Mouse (Mus musculus) CH12F3 (cell line): ENCODE data around the gene Mpo.

ENCODE experiments used
- in situ Hi-C: fragments of 300-500 bp; cut with MboI; formaldehyde crosslinking; loops from 2 replicates; pipeline ENCODE4 v1.14.3; 2020; ENCODE audit warnings: low sequenced_read_pairs

The Mpo gene

DNA sequence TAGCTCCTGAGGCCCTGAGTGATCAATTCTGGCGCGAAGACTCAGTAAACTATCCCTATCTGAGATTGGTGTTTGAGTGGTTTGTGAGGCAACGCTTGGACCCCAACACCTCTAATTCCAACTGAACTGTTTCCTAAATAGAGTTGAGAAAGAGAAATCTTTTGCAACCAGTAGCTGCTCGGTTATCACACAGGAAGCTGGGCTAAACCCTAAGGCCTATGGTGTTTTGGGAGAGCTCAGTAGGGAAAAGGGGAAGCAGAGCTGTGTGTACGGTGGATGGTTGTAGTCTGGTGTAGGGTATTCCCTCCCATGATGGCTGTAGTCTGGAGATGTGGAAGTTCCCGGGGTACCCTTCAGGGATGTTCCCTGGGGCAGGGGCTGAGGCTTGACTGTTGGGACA is 3.3 kb upstream of the Mpo start:
- in situ Hi-C loops = no loop called here

DNA sequence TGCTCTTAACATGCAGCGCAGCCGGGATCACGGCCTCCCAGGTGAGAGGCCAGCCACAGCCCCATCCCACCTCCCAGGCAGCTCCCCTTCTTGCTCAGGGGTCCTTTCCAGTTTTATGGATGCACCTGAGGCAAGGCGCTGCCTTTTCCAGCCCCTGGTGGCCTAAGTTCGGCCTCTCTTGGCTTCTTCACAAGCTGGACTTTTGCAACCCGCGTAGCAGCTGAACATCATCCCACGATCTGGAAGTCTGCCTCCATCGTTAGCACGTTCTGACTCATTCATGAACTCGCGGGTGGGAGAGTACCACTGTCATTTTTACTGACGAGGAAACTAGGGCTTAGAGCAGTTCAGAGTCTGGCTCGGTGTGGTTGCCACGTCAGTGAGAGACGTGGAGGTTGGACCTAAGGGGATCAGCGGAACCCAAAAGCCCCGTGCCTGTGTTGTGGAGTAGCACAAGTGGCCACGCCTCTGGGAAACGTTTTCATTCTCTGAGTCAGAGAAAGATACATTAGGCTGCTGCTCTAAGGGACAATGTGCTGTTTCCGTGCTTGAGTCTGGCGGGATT is 8.4 kb downstream of the Mpo start:
- in situ Hi-C loops = no loop called here

DNA sequence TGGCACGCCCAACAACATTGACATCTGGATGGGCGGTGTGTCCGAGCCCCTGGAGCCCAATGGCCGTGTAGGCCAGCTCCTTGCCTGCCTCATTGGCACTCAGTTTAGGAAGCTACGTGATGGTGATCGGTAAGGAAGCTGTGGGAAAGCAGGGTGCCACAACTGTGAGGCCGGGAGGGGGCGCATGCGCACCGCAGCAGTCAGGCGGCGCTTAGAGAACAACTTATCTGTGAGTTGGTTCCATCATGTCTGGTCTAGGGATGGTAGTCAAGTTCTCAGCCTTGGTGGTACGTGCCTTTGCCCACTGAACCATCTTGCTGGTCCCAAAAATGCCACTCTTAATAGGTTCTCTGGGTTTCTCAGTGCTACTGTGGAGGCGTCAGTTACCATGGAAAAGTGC is 9.2 kb downstream of the Mpo start:
- in situ Hi-C loops = no loop called here

DNA sequence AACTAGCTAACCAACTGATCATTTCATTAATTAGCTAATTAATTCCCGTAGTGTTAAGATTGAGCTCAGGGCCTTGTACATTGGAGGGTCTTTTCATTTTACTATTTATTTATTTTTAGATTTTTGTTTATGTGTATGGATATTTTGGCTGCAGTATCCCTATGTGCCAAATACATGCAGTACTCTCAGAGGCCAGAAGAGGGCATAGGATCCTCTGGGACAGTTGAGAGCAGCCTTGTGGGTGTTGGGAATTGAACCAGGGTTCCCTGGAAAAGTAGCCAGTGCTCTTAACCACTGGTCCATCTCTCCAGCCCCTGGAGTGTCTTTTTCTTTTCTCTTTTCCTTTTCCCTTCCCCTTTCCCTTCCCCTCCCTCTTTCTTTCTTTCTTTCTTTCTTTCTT is 12.1 kb downstream of the Mpo start:
- in situ Hi-C loops = no loop called here

DNA sequence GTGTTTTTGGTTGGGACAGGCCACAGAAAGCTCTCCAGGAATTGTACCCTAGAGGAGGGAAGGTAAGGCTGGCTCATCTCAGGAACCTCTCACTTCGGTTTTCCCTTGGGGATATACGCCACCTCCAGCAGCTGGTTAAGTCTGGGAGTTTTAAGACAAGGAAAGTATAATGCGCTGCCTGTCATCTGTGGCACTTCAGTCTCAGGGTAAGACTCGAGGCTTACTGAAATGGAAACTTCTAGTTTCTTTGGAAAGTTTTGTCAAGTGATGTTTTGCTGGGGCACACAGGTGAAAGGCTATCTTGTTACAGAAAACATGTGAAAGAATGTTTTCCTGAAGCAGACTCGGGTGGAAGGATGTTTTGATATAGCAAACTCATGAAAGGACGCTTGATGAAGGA is 14.1 kb downstream of the Mpo start:
- in situ Hi-C loops = no loop called here

DNA sequence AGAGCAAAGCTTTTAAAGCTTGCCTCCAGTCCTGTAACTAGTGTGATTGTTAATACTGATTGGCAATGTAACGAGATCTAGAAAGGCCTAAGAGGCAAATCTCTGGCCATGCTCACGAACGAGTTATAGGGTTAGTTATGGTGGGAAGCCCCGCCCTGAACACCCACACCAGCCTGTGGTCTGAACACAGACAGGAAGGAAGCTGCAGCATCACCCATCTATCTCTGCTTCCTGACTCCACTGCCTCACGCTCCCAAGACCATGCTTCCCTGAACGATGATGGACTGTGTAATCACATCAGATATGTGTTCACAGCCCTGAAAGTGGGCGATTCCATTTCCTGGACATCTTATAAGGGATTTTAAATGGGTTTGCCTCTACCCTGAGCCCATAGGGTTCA is 14.9 kb downstream of the Mpo start:
- in situ Hi-C loops = no loop called here

DNA sequence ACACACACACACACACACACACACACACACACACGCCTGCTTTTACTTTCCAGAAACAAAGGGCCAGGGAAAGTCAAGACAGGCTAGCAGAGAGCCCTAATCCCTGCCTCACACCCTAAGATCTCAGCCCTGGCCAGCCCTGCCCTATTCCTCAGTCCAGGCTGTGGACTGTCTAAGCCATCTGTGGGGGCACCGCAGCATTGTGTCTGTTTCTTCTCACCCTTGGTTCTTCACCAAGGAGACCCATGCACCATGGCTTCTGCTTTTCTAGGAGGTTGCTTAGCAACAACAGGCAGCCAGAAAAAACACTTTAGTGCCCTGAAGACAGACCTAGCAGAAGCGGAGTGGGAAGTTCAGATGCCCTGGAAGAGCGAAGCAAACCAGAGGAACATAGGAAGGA is 18.0 kb downstream of the Mpo start:
- in situ Hi-C loops = no loop called here

DNA sequence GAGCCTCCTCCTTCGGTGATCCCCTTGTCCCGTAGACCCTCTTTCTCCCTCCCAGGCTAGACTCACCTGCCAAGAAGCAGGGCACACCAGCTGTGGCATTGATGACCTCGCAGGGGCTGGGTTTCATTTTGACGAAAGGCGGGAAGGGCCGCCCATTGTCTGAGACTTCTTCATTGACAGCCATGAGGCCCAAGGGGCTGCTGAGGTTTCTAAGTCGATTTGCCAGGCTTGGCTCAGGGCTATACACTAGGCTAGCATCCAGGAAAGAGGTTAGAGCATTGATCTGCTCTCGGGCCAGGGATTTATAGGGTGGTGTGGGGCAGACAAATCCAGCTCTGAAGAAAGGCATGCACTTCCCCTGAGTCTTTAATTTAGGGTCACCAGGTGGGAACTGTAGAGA is 21.4 kb downstream of the Mpo start:
- in situ Hi-C loops = no loop called here

DNA sequence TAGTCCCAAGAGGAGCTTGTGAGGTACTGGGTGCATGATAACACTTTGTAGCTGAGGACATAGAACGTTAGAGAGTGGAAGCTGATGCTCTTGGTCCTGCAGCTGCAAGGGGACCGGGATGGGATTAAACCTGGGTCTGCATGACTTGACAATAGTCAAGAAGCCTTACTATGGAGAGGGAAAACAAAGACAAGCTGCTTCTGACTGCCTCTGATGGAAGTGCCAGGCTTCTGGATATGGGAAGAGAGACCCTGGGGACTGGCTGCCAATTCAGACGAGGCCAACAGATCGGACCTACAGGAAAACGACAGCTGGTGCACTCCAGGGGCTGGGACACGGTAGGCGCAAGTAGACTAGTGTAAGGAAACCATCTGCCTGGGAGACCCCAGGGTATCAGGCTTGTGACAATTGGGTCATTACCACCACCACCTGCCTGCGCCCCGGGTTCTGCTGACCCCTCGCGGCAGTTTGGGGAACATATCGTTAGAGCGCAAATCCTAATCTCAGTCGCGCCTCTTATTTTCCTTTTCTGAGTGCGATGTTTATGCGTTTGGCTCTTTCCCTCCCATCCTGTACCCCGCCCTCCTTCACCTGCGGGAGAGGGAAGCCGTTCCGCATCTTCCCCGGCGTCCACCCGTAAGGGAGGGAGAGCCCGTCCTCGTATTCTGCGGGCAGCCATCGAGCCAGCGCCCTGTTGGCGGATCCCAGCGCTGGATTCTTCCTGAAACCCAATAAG is 23.5 kb downstream of the Mpo start:
- in situ Hi-C loops = no loop called here

DNA sequence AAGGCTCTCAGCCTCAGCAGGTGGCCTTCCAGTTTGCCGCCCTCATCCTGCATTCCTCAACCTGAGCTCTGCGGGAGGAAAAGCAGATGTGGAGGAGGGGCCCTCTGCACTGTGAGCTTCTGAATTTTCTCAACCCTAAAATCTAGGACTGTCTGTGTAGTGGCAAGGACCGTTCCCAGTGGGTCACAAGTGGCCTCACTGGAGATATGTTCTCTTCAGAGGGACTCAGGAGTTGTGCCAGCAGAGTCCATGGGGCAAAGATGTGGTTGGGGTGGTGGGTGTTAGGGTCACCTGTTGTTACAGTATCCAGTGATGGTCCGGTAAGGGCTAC is 24.0 kb downstream of the Mpo start:
- in situ Hi-C loops = no loop called here

DNA sequence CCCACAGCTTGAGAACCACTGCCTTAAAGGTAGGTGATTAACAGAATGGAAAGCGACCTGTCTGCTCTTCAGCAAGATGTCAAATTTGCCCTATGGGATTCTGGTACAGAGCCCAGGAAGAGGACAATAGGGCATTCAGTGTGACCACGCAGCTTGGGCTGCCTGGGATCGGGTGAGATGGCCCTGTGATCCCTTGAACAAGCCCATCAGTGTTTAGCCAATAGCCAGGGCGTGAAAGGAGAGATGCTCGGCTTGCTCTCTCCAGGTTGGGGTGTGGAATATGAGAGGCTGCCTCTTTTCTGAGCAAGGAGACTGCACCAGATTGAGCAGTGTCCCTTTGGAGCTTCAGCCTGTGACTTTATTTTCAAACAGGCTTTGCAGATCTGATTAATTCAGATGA is 28.1 kb downstream of the Mpo start:
- in situ Hi-C loops = no loop called here

DNA sequence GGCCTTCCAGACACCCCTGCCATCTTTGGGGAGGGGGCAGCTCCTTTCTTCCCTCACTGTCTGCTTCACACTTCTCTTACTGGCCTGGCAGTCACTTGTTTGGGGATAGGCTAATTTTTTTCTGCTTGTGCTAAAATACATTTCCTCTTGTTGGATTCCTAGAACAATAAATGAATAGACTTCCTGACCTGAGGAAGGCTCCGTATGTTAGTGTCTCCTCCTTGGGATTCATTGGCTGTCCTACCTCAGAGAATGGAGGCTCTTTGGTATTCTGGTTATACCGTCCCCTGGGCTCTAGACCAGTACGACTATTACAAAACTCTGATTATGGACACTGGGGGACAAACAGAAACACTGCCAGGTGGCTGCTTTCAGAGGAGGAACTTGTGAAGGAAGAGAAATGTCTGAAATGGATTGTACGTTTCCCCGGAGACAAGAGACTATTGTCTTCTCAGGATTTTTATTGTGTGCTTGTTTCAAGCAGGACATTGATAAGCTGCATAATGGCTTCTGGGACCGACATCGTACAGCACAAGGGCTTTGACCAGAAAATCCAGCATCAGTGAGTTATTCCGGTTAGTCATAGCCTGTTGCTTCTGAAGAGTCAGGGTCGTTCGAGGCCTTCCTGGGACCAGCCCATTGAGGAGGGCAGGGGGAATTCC is 35.0 kb downstream of the Mpo start, which contains the start of gene Lpo:
Lpo (minus strand) TSS at position 51 of the 662 bp plus-strand sequence.
- in situ Hi-C loops = no loop called here

DNA sequence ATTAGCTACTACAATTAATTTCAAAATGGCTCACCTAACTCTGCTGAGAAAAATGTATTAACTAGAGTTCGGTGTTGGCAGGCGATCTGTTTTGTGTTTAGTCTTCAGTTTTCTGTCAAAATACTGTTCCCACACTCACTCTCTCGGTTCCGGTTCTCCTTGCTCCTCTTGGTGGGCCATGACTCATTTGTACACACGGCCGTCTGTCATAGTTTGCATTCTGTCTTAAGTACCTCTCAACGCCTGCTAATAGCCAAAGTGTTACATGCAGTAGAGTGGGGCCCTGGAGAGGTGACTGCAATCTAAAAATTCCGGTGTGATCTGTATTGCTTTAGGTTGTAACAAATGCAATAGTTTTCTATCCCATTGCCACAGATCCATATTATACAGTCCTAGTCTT is 47.3 kb downstream of the Mpo start:
- in situ Hi-C loops = no loop called here

DNA sequence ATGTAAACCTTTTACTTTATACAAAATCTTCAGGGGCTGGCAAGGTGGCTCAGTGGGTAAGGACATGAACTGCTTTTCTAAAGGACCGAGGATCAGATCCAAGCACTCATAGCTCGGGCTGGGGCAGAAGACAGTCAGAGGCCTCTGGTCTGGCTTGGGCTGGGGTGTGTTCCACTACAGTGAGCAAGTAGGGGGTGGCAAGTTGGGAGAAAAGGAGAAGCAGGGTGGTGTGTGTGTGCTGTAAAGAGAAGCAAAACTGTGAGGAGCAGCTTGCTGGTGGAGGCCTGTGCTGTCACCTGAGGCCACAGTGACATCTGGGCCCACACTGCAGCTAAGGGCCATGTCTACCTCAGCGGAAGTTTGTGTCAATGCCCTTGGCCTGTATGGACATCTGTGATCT is 48.1 kb downstream of the Mpo start:
- in situ Hi-C loops = no loop called here

DNA sequence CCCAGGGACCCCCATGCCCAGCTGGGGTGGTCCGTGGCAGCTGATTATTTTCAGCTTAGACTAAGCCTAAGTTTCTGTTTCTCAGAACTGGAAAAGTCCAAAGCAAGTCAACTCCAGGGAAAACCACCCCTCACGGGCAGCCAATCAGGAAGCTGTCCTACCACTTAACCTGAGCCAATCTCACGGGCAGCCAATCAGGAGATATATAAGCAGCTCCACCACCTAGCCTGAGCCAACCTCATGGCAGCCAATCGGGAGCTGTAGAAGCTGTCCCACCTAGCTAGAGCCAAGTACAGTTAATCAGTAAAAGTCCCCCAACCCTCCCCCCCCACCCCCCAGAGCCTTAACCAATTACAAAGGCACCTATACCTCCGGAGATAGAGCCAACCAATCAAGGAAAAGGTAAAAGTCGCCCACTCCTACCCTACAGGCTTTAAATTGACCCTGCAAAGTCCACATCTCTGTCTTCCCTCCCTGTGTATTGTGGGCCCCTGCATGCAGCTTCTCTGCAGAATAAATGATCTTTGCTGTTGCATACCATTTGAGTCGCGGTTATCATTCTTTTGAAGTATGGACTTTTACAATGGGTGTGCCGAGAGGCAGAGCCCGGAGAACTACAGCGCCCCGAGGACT is 53.7 kb downstream of the Mpo start:
- in situ Hi-C loops = no loop called here

DNA sequence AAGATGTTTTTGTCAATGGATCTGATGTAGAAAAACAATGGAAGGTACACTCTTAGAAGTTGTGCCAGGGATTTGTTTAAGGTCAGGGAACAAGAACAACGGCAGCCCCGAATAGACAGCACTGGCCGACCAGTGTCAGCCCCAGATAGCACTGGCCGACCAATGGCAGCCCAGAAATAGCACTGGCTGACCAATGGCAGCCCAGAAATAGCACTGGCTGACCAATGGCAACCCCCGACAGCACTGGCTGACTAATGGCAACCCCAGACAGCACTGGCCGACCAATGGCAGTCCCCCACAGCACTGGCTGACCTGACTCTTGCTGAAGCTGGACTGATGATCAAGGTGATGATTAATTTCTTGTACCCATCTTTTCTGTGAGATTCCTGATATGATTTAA is 54.5 kb downstream of the Mpo start:
- in situ Hi-C loops = no loop called here

DNA sequence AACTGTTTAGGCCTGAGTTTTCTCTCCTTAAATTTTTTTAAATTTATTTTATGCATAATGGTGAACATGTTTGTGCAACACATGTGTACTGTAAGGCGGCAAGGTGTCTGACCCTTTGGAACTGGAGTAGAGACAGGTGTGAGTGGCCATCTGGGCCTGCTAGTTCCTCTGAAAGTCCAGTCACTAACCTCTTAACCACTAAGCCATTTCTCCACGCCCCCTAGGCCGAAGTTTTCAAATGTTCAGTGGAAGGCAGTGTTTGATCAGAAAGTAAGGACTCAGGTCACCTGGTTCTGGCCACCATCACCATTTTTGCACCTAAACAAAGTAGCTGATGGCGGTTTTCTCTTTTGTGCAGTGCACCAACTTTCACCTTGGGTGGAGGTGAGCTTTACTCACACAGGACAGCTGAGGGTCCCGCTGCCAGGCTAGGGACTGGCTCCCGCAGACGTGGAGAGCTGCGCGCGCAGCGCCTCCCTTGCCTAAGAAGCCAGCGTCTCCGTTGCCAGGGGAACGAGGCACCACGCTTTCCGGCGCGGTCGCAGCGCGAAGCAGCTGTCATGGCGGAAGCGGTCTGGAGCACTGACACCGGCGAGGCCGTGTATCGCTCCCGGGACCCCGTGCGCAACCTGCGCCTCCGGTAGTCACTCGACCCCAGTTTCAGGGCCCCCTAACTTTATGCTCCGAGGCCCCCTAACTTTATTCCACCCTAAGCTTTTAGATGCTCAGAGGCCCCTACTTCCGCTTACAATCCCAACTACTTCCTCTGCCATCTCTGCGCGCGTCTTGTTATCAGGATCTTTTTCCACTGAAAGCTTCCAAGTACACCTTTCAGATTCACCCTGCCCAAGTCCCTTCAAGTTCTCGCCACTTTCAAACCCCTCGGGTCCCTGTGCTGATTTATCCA is 59.6 kb downstream of the Mpo start, which contains the start of gene Mks1:
Mks1 (plus strand) TSS at position 526 of the 907 bp plus-strand sequence.
- in situ Hi-C loops = no loop called here

DNA sequence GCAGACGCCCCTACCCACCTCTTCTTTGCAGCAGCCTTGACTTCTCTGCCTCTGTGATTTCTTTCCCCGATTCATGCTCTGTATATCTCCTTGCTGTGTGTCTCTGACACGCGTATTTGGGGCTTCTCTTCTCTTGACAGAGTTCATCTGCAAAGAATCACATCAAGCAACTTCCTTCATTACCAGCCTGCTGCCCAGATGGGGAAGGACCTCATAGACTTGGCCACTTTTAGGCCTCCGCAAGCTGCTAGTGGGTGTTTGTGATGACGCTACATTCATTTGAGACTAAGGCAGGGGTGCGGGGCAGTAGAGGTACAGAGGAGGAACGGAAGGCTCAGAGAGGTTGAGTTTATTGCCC is 60.2 kb downstream of the Mpo start:
- in situ Hi-C loops = no loop called here
